Mouse (Mus musculus) bone marrow macrophage, adult 2 months (primary cell): Measurements from ENCODE around the gene Chpf.

ENCODE experiments used
- CTCF ChIP-seq: IDR thresholded peaks from 2 replicates; pipeline ENCODE4 v1.5.1; 2012; ENCODE audit warnings: low read depth, mild to moderate bottlenecking, low read length, moderate library complexity
- POLR2A ChIP-seq: IDR thresholded peaks from 2 replicates; pipeline ENCODE4 v1.6.1; 2012; ENCODE audit warnings: mild to moderate bottlenecking, low read depth, low read length, borderline replicate concordance

- TF ChIP-seq CTCF (no peak), POLR2A (no peak)
Observed at GRCm38 (mm10) chr1:75480036-75480435, 929 bp upstream of the Chpf start.
